Mouse (Mus musculus): ENCODE measurements around the gene Cubn. TPM values are rescaled to one million over a fixed set of nuclear protein-coding genes. Genes with fewer than 3 reads are reported as not detected.

The Cubn gene
- polyA plus RNA-seq, 1 experiment from 2014 or later: 8.5 TPM

Other genes starting within 250 kb of the Cubn start
- gene Rsu1, start 220.4 kb downstream of the Cubn start, polyA plus RNA-seq (2015; fragmentation: Nextera tagmentation; extraction: Ambion mirVana): 100 and 103 TPM in 2 replicates
- 6.8 and 7.3 TPM in 2 replicates for gene Trdmt1, start 52.9 kb upstream of the Cubn start, polyA plus RNA-seq (2015; fragmentation: Nextera tagmentation; extraction: Ambion mirVana)
- gene Vim, start 82.1 kb upstream of the Cubn start, polyA plus RNA-seq (2015; fragmentation: Nextera tagmentation; extraction: Ambion mirVana): 370 and 392 TPM in 2 replicates

Measured in intestine, embryonic 16.5 days (tissue).